Mouse (Mus musculus) CH12.LX (cell line): Measurements from ENCODE around the gene Slfn4. TPM values are rescaled to one million over a fixed set of nuclear protein-coding genes. Genes with fewer than 3 reads are reported as not detected.

ENCODE experiments used
- DNase-seq: peaks from one replicate; pipeline ENCODE4 v3.0.0-alpha.2; 2013; ENCODE audit errors: extremely low read depth
- H3K27ac ChIP-seq: 2 replicates; pipeline ENCODE4 v1.5.1; 2012; ENCODE audit warnings: low read depth, mild to moderate bottlenecking, control low read depth, moderate library complexity; ENCODE audit not compliant: insufficient read depth
- H3K27me3 ChIP-seq: replicated peaks from 2 replicates; pipeline ENCODE3; 2012; ENCODE audit warnings: inconsistent platforms
- H3K36me3 ChIP-seq, 2 experiments: replicated peaks in 1 of 2; 2 replicates each; pipeline versions ENCODE3 to v1.6.1; 2012; ENCODE audit warnings: inconsistent platforms in 1 of 2, low read length in 1 of 2, mild to moderate bottlenecking in 1 of 2, mixed read lengths in 1 of 2, moderate library complexity in 1 of 2; ENCODE audit not compliant: control insufficient read depth in 1 of 2, insufficient read depth in 1 of 2
- H3K4me1 ChIP-seq, 2 experiments: 2 replicates each; pipeline ENCODE4 v1.6.1; 2012; ENCODE audit warnings: inconsistent platforms in 1 of 2, moderate library complexity in 1 of 2; ENCODE audit not compliant: insufficient read depth in 2 of 2, control insufficient read depth in 1 of 2
- H3K4me2 ChIP-seq: 2 replicates; pipeline ENCODE4 v1.6.1; 2012; ENCODE audit warnings: low read depth, mild to moderate bottlenecking, control low read depth; ENCODE audit not compliant: poor library complexity, insufficient read depth, severe bottlenecking
- H3K4me3 ChIP-seq, 3 experiments: fragments of 150-350 bp in 1 of 3; sonication (generic) in 1 of 3; replicated peaks in 1 of 3; 2 replicates each; pipeline versions ENCODE3 to v1.5.1; 2011 to 2012; ENCODE audit warnings: low read depth in 2 of 3, low read length in 2 of 3, mild to moderate bottlenecking in 2 of 3, moderate library complexity in 2 of 3, control low read depth in 1 of 3, improper control_type of control experiment in 1 of 3, inconsistent platforms in 1 of 3, mixed read lengths in 1 of 3; ENCODE audit not compliant: poor library complexity in 1 of 3
- H3K79me2 ChIP-seq: replicated peaks from 2 replicates; pipeline ENCODE4 v1.6.1; 2012; ENCODE audit warnings: mild to moderate bottlenecking, moderate library complexity; ENCODE audit not compliant: control insufficient read depth, poor library complexity, insufficient read depth, severe bottlenecking; ENCODE audit errors: extremely low read depth
- H3K9ac ChIP-seq: 2 replicates; pipeline ENCODE4 v1.6.1; 2012; ENCODE audit warnings: low read depth, mild to moderate bottlenecking, control low read depth, moderate library complexity; ENCODE audit not compliant: insufficient read depth
- H3K9me3 ChIP-seq: replicated peaks from 2 replicates; pipeline ENCODE3; 2012; ENCODE audit warnings: low read length, inconsistent platforms, mixed read lengths
- BHLHE40 ChIP-seq: IDR thresholded peaks from 2 replicates; pipeline ENCODE4 v1.6.1; 2011; ENCODE audit warnings: mild to moderate bottlenecking, low read depth, low read length, improper control_type of control experiment
- CHD1 ChIP-seq: IDR thresholded peaks from 2 replicates; pipeline ENCODE4 v1.6.1; 2012; ENCODE audit warnings: low read depth, low read length, improper control_type of control experiment, inconsistent platforms
- CHD2 ChIP-seq: IDR thresholded peaks from 2 replicates; pipeline ENCODE4 v1.6.1; 2011; ENCODE audit warnings: low read length, improper control_type of control experiment
- CTCF ChIP-seq, 2 experiments: IDR thresholded peaks in 1 of 2; conservative IDR thresholded peaks in 1 of 2; 2 replicates each; pipeline ENCODE4 v1.5.1; 2011 to 2012; ENCODE audit warnings: low read depth in 2 of 2, low read length in 2 of 2, improper control_type of control experiment in 1 of 2, inconsistent platforms in 1 of 2, mild to moderate bottlenecking in 1 of 2, moderate library complexity in 1 of 2
- E2F4 ChIP-seq: IDR thresholded peaks from 2 replicates; pipeline ENCODE4 v1.6.1; 2011; ENCODE audit warnings: low read depth, low read length, improper control_type of control experiment; ENCODE audit not compliant: insufficient replicate concordance
- ELF1 ChIP-seq: IDR thresholded peaks from 2 replicates; pipeline ENCODE4 v1.6.1; 2014; ENCODE audit warnings: low read depth, mild to moderate bottlenecking, inconsistent platforms, low read length, improper control_type of control experiment
- EP300 ChIP-seq: IDR thresholded peaks from 2 replicates; pipeline ENCODE4 v1.6.1; 2011; ENCODE audit warnings: low read length, improper control_type of control experiment
- ETS1 ChIP-seq: conservative IDR thresholded peaks from 2 replicates; pipeline ENCODE4 v1.6.1; 2012; ENCODE audit warnings: low read depth, mild to moderate bottlenecking, inconsistent platforms, low read length, improper control_type of control experiment, moderate library complexity
- GABPA ChIP-seq: IDR thresholded peaks from 2 replicates; pipeline ENCODE4 v1.6.1; 2012; ENCODE audit warnings: low read depth, low read length, improper control_type of control experiment, inconsistent platforms; ENCODE audit not compliant: insufficient replicate concordance
- HCFC1 ChIP-seq: IDR thresholded peaks from 2 replicates; pipeline ENCODE4 v1.6.1; 2012; ENCODE audit warnings: low read depth, mild to moderate bottlenecking, inconsistent platforms, low read length, improper control_type of control experiment
- IRF4 ChIP-seq: IDR thresholded peaks from 2 replicates; pipeline ENCODE4 v1.6.1; 2014; ENCODE audit warnings: low read depth, mild to moderate bottlenecking, inconsistent platforms, low read length, improper control_type of control experiment
- JUN ChIP-seq: IDR thresholded peaks from 2 replicates; pipeline ENCODE4 v1.6.1; 2011; ENCODE audit warnings: low read depth, mild to moderate bottlenecking, low read length, improper control_type of control experiment, moderate library complexity; ENCODE audit not compliant: insufficient read depth
- JUND ChIP-seq: conservative IDR thresholded peaks from 2 replicates; pipeline ENCODE4 v1.6.1; 2011; ENCODE audit warnings: low read depth, low read length, improper control_type of control experiment
- KAT2A ChIP-seq: IDR thresholded peaks from 2 replicates; pipeline ENCODE4 v1.6.1; 2012; ENCODE audit warnings: low read length, improper control_type of control experiment, inconsistent platforms; ENCODE audit not compliant: insufficient replicate concordance
- MAFK ChIP-seq: IDR thresholded peaks from 2 replicates; pipeline ENCODE4 v1.6.1; 2011; ENCODE audit warnings: low read length, improper control_type of control experiment; ENCODE audit not compliant: insufficient replicate concordance
- MAX ChIP-seq: IDR thresholded peaks from 2 replicates; pipeline ENCODE4 v1.6.1; 2011; ENCODE audit warnings: low read length, improper control_type of control experiment
- MAZ ChIP-seq: IDR thresholded peaks from 2 replicates; pipeline ENCODE4 v1.6.1; 2012; ENCODE audit warnings: low read depth, mild to moderate bottlenecking, inconsistent platforms, low read length, improper control_type of control experiment, moderate library complexity
- MEF2A ChIP-seq: IDR thresholded peaks from 2 replicates; pipeline ENCODE4 v1.6.1; 2014; ENCODE audit warnings: low read depth, mild to moderate bottlenecking, inconsistent platforms, low read length, improper control_type of control experiment, borderline replicate concordance
- MXI1 ChIP-seq: IDR thresholded peaks from 2 replicates; pipeline ENCODE4 v1.6.1; 2011; ENCODE audit warnings: mild to moderate bottlenecking, low read depth, low read length, improper control_type of control experiment
- MYC ChIP-seq: IDR thresholded peaks from 2 replicates; pipeline ENCODE4 v1.6.1; 2011; ENCODE audit warnings: low read depth, mild to moderate bottlenecking, improper control_type of control experiment, low read length
- NELFE ChIP-seq: IDR thresholded peaks from 2 replicates; pipeline ENCODE4 v1.6.1; 2011; ENCODE audit warnings: low read depth, low read length, improper control_type of control experiment
- NRF1 ChIP-seq: IDR thresholded peaks from 2 replicates; pipeline ENCODE4 v1.6.1; 2014; ENCODE audit warnings: low read depth, mild to moderate bottlenecking, inconsistent platforms, low read length, improper control_type of control experiment, moderate library complexity
- PAX5 ChIP-seq: IDR thresholded peaks from 2 replicates; pipeline ENCODE4 v1.6.1; 2012; ENCODE audit warnings: low read length, inconsistent platforms, mixed read lengths
- POLR2A ChIP-seq: IDR thresholded peaks from 2 replicates; pipeline ENCODE4 v1.6.1; 2011; ENCODE audit warnings: low read depth, mild to moderate bottlenecking, improper control_type of control experiment, low read length
- POLR2AphosphoS2 ChIP-seq: IDR thresholded peaks from 2 replicates; pipeline ENCODE4 v1.6.1; 2011; ENCODE audit warnings: low read depth, low read length, improper control_type of control experiment
- RAD21 ChIP-seq: IDR thresholded peaks from 2 replicates; pipeline ENCODE4 v1.6.1; 2011; ENCODE audit warnings: low read depth, mild to moderate bottlenecking, low read length, improper control_type of control experiment, moderate library complexity
- RCOR1 ChIP-seq: conservative IDR thresholded peaks from 2 replicates; pipeline ENCODE4 v1.6.1; 2012; ENCODE audit warnings: low read depth, mild to moderate bottlenecking, inconsistent platforms, low read length, improper control_type of control experiment
- SIN3A ChIP-seq: IDR thresholded peaks from 2 replicates; pipeline ENCODE4 v1.6.1; 2012; ENCODE audit warnings: low read length, improper control_type of control experiment, inconsistent platforms
- SMC3 ChIP-seq: IDR thresholded peaks from 2 replicates; pipeline ENCODE4 v1.6.1; 2011; ENCODE audit warnings: low read depth, low read length, improper control_type of control experiment
- TBP ChIP-seq: conservative IDR thresholded peaks from 2 replicates; pipeline ENCODE4 v1.6.1; 2011; ENCODE audit warnings: low read depth, low read length, improper control_type of control experiment
- TCF12 ChIP-seq: IDR thresholded peaks from 2 replicates; pipeline ENCODE4 v1.6.1; 2014; ENCODE audit warnings: low read depth, mild to moderate bottlenecking, inconsistent platforms, low read length, improper control_type of control experiment
- UBTF ChIP-seq: IDR thresholded peaks from 2 replicates; pipeline ENCODE4 v1.6.1; 2012; ENCODE audit warnings: low read depth, mild to moderate bottlenecking, inconsistent platforms, low read length, improper control_type of control experiment, moderate library complexity
- USF1 ChIP-seq: IDR thresholded peaks from 2 replicates; pipeline ENCODE4 v1.6.1; 2014; ENCODE audit warnings: low read depth, mild to moderate bottlenecking, inconsistent platforms, low read length, improper control_type of control experiment
- USF2 ChIP-seq: conservative IDR thresholded peaks from 2 replicates; pipeline ENCODE4 v1.6.1; 2011; ENCODE audit warnings: low read depth, low read length, improper control_type of control experiment
- ZC3H11A ChIP-seq: IDR thresholded peaks from 2 replicates; pipeline ENCODE4 v1.6.1; 2012; ENCODE audit warnings: low read depth, mild to moderate bottlenecking, inconsistent platforms, low read length, improper control_type of control experiment
- ZKSCAN1 ChIP-seq: IDR thresholded peaks from 2 replicates; pipeline ENCODE4 v1.6.1; 2012; ENCODE audit warnings: low read depth, inconsistent platforms, low read length, improper control_type of control experiment, borderline replicate concordance
- ZMIZ1 ChIP-seq: IDR thresholded peaks from 2 replicates; pipeline ENCODE4 v1.6.1; 2012; ENCODE audit warnings: low read depth, mild to moderate bottlenecking, inconsistent platforms, low read length, improper control_type of control experiment
- ZNF384 ChIP-seq: IDR thresholded peaks from 2 replicates; pipeline ENCODE4 v1.6.1; 2012; ENCODE audit warnings: low read depth, low read length, improper control_type of control experiment, inconsistent platforms
- dilution Hi-C: fragments of 300-500 bp; cut with MboI; formaldehyde crosslinking; loops from 2 replicates; pipeline ENCODE4 v1.14.3; 2020; ENCODE audit warnings: low sequenced_read_pairs; ENCODE audit not compliant: extremely low pct_unique_long_range_greater_than_20kb, extremely low pct_ligation_motif_present
- in situ Hi-C: fragments of 300-500 bp; cut with MboI; formaldehyde crosslinking; loops from 3 replicates; pipeline ENCODE4 v1.14.3; 2019; ENCODE audit warnings: low sequenced_read_pairs, low pct_ligation_motif_present, low pct_unique_long_range_greater_than_20kb, mixed read lengths
- polyA plus RNA-seq: library from polyadenylated mRNA; unstranded; fragments of >175 nt; gene quantifications from 2 replicates; pipeline ENCODE4 v1.2.1, GENCODE M21; 2012; ENCODE audit warnings: low read depth; ENCODE audit not compliant: insufficient read length
- total RNA-seq, 2 experiments: library from RNA; depleted of rRNA; stranded (reverse); fragments of 300-350 nt in 1 of 2; fragments of >200 nt in 1 of 2; gene quantifications; 2 replicates each; pipeline ENCODE4 v1.2.3; 2012 to 2014

Slfn4 gene
- total and polyA plus RNA-seq, 3 experiments = not detected

- H3K4me1 ChIP-seq = peaks cover 16 to 42% of the 10 kb centered on the region in 2 experiments
- no peaks in the 10 kb centered on the region for H3K9me3 ChIP-seq
- H3K4me3 ChIP-seq = peak overlapping the region; percentile 59 to 71 (median 64)
- H3K79me2 ChIP-seq = peaks cover 13% of the 10 kb centered on the region
- TF ChIP-seq TBP (peak; percentile 73; the same call in 1 of the 2 replicates), MAX (no peak; the same call in 1 of the 2 replicates), GABPA (no peak), MEF2A (peak; percentile 62; the same call in 1 of the 2 replicates), CHD2 (no peak), JUN (no peak), ETS1 (peak; percentile 34; the same call in 1 of the 2 replicates), MAZ (no peak), ELF1 (peak; percentile 40; the same call in 1 of the 2 replicates), ZC3H11A (peak; percentile 57), ZNF384 (no peak), HCFC1 (no peak; the same call in 1 of the 2 replicates), MXI1 (no peak; the same call in 1 of the 2 replicates), IRF4 (peak; percentile 70; the same call in 1 of the 2 replicates), CTCF (conservative IDR thresholded peaks at IDR 0.05 in 1 of 2, IDR thresholded peaks at IDR 0.05 in 1 of 2; ENCODE audit: low read depth in 2 of 2, low read length in 2 of 2) (peak; percentile 86 to 97), RAD21 (peak; percentile 95), JUND (peak; percentile 75), USF2 (no peak), MAFK (no peak), POLR2AphosphoS2 (no peak), ZKSCAN1 (no peak), UBTF (no peak; the same call in 1 of the 2 replicates), PAX5 (no peak), KAT2A (no peak), NRF1 (no peak), POLR2A (no peak), BHLHE40 (peak; percentile 69; the same call in 1 of the 2 replicates), EP300 (peak; percentile 41; the same call in 1 of the 2 replicates), SIN3A (peak; percentile 67), MYC (peak; percentile 78), NELFE (peak; percentile 69), USF1 (no peak), CHD1 (no peak), RCOR1 (no peak), ZMIZ1 (no peak), SMC3 (peak; percentile 85), TCF12 (peak; percentile 65), E2F4 (0 out of 2 replicates have a peak, but pooled peaks have one; percentile 39)
- peak overlapping the region; percentile 96 for H3K9ac ChIP-seq
- H3K4me2 ChIP-seq = peak overlapping the region; percentile 91
- dilution Hi-C loops = no loop called here
- peak; percentile 88 for DNase-seq
- peak overlapping the region; percentile 82 for H3K27ac ChIP-seq
- H3K36me3 ChIP-seq = peaks cover 18 to 34% of the 10 kb centered on the region in 2 experiments
- in situ Hi-C loops = loop anchor here (25.0 kb wide), 2 partner anchors 280 to 430 kb away; partner anchors contain the start of genes Cct6b, Nle1, Unc45b and Zfp830
- H3K27me3 ChIP-seq = peaks cover 4% of the 10 kb centered on the region
These were observed 17.0 kb downstream of the Slfn4 start for GRCm38 (mm10) chr11:83192001-83192400.
